Mouse (Mus musculus) brain, adult 2 months (tissue): ENCODE data around the gene Ercc4.
A peak's percentile ranks its signal among the peaks of the same experiment; 100 is the strongest.
"Not testable (repeated sequence)": the region's sequence is repeated elsewhere in the genome, so short reads cannot be mapped to it uniquely, and the experiment has no call there.

ENCODE experiments used
- DNase-seq: peaks from one replicate; pipeline ENCODE4 v3.0.0; 2011; ENCODE audit warnings: low read depth, low spot score

The Ercc4 gene

DNA sequence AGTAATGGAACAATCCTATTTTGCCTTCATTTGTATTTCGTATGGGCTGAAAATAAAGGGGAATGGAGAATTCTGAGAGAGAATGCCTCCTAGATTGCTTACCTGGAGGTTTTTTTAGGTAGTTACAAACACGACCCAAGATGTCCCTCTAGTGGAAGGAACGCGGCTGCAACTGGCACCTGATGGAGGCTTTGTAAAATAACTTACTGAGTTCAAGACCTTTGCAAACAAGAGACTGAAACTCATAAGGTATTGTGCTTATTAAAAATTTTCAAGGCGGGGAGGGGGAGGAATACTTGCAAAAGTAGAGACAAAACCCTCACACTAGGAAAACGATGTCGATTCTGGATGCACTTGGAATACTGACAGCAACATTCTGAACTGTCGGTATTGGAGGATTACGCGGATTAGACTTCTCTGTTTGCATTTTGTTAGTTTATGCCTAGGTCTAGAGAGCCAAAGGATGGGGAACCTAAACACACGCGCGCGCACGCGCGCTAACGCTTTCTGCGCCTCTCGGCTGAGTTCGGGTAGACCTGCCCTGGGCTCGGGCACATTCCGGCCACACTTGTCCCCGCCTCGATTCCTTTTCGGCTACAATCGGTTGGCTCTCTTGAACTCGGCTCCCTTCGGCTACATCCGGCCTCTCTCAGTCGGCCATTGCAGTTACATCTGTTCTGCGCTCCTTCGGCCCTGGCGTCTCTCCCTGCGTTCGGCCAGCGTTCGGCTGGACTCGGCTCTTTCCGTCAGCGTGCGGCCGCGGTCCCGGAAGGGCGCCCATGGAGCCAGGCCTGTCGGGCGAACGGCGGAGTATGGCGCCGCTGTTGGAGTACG, at the start of gene Ercc4:
Ercc4 (plus strand) TSS at position 529 of the 834 bp plus-strand sequence.
- peak; percentile 99 for DNase-seq

DNA sequence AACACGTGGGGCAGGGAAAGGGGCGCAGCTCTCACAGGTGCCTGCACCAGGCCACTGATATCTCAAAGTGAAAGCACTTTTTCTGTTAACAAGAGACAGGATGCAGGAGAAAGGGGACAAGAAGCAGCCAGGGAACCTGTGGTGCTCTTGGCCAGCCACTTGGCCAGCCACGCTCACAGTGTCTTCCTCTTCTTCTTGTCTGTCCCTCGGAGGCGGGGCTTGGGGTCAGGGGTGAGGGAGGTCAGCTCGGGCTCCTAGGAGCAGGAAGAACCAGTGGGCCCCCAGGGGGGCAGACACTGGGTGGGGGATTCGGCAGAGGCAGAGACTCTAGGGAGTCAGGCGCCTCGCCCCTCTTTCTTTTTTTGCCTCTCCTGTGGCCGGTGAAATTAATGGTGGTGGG, 48.4 kb upstream of the Ercc4 start:
- DNase-seq = no peak

DNA sequence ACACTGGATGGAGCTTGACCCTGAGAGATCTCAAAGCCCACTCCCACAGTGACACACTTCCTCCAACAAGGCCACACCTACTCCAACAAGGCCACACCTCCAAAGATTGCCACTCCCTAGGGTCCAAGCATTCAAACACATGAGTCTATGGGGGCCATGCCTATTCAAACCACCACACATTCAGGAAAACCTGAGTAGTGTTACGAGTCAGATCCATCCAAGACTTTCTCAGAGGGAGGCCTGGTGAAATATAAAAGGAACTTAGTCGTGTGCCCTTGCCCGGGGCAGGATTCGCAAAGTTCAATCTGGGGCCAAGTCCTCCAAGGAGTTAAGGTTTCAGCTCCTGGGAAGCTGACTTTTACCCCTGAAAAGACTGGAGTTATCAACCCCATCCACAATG, 35.3 kb upstream of the Ercc4 start:
- DNase-seq = no peak

DNA sequence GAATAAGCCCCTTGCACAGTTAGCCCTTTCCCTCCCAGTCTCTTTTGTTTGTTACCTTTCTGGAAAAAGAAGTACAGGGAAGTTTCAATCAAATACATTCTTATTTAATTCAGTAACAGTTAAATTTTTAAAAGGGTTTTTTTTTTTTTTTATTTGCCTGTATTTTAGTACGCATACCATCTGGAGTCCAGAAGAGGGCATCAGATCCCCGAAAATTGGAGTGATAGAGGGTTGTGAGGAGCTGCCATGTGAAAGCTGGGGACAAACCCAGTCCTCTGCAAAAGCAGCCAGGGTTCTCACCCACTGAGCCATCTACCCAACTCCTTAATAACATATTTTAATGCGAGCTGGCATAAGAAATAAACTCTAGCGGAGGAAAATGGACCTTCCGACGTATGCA, 29.3 kb upstream of the Ercc4 start:
- DNase-seq = peak; percentile 56

DNA sequence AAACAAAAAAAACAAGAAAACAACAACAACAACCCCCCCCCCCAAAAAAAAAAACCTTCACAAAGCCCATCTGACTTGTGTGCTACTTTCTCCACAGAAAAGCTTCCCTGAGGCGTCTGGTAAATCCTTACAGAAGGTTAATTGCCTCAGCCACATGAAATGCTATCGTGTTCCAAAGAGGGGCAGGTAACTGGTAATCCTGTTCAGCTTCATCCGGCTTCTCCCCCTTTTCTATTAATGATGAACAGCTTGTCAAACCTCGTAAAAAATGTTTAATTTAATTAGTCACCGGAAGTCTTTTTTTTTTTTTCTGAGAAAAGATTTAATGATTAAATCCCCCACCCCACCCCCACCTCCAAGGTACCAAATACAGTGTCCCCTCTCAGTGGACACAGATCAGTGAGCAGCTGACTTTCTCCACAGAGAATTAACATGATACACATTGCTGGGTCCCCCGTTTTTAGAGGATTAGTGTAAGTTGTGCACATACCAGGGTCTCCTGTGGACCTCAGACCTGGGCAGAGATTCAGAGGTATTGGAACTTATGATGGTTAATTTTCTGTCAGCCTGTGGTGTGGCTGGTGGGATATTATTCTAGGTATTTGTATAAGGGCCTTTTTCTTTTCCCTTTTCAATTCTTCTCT, 26.2 kb upstream of the Ercc4 start:
- no peak for DNase-seq

DNA sequence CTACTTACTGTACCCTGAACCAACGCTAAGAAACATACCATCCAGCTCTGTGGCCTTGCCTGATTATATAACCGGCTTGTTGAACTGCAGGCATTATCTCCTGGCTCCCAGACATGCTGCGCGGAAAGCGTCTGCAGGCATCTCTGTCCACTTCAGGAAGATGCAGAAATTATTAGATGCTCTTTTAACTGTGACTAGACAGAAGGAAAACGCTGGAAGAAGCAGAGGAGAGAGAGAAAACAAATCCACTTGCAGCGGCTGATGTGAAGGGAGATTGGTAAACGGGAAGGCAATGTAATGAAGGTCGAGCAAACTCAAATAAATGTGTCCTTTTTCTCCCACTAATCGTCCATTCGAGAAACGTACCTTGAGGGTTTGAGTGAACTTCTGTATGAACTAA, 1.1 kb upstream of the Ercc4 start:
- no peak for DNase-seq

DNA sequence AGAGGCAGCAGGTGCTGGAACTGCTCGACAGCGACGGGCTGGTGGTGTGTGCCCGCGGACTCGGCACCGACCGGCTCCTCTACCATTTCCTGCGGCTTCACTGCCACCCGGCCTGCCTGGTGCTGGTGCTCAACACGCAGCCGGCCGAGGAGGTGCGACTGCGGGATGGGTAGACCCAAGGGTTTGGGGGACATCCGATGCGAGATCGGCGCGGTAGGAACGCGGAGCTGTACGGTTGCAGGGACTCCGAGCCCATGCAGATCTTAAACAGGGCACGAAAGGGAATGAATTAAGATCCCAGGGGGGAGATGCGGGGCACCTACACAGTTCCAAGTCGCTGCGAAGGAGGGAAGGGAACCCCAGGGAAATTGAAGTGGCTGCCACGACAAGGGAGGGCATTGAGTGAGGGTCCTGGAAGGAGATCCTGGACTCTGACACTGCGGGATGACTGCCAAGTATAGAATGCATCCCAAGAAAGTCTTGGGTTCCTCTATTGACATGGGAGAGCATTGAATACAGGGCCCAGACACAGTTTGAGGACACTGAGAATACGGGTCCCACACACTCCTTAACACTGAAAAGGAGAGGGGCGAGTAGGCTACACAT, 609 bp downstream of the Ercc4 start:
- no peak for DNase-seq

DNA sequence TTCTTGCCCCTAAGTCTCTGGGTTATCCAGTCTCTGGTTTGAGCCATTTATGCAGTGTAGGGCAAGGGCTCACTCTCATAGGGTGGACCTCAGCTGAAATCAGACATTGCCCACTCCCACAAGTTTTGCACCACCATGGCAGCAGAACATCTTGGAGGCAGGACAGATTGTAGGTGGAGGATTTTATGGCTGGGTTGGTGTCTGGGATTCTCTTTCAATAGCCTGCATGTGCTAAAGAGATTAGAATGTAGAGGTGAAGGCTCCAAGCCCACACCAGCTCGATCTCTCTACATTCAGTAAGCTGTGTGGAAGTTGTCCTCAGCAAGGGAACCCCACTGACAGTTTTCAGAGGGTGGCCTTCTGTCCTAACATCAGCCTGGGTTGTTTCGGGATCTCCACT, 5.3 kb downstream of the Ercc4 start:
- DNase-seq = no peak

DNA sequence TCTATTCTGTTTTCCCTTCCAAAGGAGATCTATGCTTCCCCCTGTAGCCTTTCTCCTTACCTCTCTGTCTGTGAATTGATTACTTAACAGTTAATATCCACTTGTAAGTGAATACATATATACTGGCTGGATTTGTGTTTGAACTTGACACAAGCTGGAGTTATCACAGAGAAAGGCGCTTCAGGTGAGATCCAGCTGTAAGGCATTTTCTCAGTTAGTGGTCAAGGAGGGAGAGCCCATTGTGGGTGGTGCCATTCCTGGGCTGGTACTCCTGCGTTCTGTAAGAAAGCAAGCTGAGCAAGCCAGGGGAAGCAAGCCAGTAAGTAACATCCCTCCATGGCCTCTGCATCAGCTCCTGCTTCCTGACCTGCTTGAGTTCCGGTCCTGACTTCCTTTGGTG, 6.0 kb downstream of the Ercc4 start:
- DNase-seq = not testable (repeated sequence)

DNA sequence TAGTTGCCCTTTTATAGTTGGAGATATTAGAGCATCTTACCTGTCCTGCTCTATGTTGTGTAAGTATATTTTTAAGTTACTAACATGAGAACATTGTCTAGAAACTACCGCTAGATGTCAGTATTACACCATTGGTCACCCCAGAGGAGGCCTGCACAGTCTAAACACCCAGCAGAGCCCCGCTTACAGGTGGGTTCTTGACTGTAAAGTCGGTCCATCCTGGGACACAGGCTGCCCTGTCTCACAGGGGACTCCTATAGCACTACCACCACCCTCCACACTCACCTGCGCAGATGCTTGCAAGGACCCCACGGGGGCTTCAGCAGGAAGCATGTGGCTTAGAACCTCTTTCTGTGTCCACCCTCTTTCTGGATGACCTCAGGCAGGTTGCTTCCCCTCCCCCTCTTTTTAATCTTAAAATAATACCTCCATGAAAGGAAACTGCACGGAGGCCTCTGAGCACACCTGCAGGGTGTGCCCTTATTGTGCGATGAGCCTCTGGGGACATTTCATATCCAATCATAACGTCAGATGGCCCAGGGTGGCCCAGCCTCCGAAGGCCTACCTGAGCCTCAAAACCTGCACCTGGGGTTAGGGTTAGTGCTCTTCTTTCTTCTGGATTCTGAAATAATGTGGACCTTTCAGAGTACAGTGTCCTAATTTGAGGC, 7.9 kb downstream of the Ercc4 start:
- DNase-seq = peak; percentile 86

DNA sequence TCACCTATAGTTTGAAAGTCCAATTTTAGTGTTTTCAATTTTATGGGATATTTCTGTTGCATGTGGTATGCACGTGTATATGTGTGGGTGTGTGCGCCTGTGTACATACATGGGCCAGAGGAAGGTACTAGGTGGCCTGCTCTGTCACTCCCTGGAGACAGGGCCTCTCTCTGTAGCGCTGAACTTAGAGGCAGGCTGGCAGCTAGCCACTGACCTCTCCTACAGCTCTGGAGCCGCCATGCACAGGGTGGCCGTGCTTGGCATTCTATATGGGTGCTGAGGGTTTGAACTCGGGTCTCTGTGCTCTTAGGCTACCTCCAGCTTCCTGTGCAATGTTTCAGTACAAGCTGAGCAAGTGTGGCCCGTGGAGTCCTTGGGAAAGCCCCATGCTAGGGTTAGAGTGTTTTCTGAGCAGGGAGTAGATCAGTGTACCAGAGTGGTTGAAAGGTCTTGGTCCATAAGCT, 8.5 kb downstream of the Ercc4 start:
- DNase-seq = no peak

DNA sequence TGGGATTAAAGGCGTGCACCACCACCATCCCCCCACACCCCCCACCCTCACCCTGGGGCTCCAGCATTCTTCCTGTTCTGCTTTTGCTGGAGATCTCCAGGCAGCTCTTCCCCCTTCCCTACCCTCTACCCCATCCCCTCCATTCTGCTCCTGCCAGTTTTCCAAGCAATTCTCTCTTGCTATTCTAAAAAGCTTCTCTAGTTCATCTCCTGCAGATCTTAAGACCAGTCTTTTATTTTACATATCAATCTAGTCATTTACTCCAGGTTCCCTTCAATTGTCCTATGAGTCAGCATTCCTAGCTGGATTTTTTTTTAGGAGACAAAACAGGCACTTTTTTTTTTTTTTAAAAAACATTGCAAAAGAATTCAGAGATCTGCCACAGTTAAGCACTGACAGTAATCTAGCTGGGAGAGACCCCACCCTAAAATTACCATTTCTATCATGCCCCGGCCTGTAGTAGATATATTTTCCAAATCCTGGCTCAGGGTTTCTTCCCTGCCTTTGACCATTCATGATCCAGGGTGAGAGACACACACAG, 9.3 kb downstream of the Ercc4 start:
- DNase-seq = peak; percentile 13

DNA sequence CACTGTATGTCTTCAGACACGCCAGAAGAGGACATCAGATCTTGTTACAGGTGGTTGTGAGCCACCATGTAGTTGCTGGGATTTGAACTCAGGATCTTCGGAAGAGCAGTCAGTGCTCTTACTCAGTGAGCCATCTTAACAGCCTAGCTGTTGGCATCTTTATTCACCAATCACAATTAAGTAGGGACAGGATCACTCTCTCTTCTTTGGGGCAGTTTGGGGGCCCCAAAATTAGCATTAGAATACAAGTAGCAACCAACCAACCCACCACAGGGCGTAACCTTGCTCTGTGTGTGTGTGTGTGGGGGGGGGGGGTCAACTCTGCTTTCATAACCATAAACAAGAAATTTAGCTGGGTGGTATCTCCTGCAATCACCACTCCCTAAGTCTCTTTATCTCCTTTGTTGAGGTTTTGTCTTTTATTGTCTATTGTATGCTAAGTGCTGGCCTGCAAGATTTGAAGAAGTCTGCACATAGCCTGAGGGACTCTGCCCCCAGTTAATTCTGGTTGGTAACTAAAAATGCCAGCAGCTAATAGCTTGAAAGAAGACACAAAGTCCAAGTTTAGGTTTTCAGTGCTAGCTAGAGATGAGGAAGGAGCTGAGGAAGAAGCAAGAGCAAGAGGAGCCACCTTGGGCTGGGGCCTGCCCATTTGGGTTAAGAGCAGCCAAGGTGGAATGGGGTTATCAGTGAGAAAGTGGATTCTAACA, 10.3 kb downstream of the Ercc4 start:
- DNase-seq = no peak

DNA sequence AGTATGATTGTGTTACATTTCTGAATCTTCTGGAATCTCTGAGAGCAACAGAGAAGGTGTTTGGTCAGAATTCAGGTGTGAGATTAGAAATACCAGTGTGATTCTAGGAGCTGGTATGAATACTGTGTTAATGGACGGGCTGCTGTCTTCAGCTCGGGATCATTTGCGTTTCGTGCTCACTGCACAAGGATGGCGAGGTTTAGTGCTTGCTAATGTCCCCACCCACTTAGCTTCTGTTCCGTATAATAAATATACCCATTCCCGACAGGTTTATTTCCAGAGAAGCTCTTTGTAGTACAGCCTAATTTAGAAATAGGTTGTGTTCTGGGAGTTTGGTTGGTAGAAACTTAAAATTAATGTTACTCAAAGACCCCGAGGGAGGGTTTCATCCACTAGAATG, 15.9 kb downstream of the Ercc4 start:
- DNase-seq = peak; percentile 60

DNA sequence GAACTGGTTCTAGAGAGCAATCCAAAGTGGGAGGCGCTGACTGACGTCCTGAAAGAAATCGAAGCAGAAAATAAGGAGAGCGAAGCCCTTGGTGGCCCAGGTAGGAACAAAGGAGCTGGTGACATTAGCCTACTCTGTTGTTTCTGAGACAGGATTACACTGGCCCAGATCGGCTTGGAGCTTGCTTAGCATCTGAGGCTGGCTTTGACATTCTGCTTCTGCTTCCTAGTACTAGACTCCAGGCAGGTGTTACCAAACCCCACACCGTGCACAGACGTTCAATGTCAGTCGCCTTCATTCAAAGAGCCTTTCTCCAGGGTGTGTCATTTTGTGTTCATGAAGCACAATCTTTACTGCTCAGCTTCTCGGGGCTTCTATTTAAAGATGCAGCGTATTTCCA, 18.1 kb downstream of the Ercc4 start:
- DNase-seq = peak; percentile 11

DNA sequence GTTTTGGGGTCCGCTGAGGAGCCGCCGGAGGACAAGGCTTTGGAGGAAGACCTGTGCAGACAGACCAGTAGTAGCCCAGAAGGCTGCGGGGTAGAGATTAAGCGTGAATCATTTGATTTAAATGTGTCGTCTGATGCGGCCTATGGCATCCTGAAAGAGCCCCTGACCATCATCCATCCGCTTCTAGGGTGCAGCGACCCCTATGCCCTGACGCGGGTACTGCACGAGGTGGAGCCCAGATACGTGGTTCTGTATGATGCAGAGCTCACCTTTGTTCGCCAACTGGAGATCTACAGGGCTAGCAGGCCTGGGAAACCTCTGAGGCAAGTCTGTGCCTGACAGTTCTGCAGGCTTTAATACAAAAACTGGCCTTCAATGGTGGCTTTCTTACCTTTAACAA, 20.9 kb downstream of the Ercc4 start:
- DNase-seq = no peak

DNA sequence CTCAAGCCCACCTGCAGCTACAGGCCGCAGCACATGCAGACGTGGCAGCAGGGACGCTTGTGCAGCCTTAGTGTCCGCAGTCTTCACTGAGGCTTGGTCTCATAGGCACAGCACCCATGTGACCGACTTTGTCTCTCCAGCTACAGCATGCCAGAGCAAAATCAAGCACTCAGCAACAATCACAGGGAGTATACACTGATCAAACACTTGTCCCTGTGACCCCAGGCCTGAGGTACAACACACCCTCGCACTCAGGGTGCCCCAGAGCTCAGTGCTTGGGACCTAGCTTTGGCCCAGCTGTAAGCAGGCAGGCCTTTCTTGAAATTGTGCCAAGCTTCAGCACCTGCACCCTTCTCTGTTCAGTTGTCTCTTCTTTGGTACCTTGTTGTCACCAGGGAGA, 31.7 kb downstream of the Ercc4 start:
- DNase-seq = no peak

DNA sequence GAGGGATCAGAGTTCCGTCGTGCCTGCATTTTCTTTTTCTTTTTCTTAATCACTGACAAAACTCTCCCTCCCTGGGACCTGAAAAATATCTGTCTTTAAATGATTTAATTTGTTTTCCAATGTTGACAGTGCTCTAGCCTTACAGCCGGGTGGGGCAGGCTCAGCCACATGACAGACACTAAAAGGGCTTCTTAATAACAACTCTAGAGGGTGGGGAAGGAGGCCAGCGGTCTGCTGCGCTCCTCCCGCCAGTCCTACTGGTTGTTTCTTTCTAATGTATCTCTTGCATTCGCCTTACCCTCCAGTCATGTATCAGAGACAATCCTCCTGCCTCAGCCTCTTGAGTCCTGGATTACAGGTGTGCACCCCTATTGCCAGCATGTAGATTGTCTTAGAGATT, 34.4 kb downstream of the Ercc4 start:
- DNase-seq = no peak

DNA sequence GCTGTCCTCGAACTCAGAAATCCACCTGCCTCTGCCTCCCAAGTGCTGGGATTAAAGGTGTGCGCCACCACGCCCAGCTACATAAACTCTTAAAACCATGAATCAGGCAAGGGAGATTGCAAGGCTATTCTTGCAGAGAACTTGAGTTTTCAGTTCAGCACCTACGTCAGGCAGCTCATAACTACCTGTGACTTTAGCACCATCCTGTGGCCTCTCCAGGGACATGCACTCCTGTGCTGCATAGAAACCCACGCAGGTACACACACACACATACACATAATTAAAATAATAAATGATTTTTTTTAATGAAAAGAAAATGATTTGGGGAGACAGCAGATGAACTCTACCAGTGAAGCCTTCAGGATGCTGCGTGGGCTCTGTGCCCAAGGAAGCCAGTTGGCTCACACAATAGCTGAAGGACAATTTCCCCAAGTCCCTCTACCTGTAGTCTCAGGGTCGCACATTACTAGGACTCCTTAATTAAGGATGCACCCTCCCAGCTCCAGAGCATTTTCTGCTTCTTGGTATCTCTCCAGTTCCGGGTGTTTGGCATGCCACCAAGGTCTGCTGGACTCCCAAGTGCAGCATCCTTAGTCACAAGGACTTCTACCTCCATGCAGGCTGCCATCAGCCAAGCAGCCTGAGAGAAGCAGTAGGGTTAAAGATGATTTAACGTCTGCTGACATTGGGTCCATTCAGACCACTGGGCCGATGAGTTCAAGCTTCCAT, 35.4 kb downstream of the Ercc4 start:
- DNase-seq = no peak

DNA sequence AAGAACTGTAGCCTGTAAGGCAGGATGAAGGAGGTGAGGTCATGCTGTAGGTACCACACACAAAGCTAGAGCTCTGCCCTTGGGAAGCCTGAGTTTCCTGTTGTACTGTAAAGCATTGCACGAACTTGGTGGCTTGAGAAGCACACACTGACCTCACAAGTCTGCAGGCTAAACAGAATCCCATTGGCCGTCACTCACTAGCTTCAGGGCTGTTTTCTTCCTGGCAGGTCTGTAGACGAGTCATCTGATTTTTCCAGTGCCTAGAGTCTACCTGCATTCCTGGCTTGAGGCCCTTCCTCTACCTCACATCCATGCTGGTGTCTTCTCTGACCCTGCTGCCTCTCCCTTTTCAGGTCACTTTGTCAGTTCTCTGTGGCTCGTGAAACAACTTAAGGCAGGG, 36.7 kb downstream of the Ercc4 start:
- no peak for DNase-seq
